Mouse (Mus musculus) right cerebral cortex, postnatal 36 days (tissue): ENCODE results near the gene Olfr58.
"Not testable (repeated sequence)": the region's sequence is repeated elsewhere in the genome, so short reads cannot be mapped to it uniquely, and the experiment has no call there.

ENCODE experiments used
- DNase-seq, 2 experiments: peaks; one replicate each; pipeline ENCODE4 v3.0.0; 2022; ENCODE audit warnings: low spot score in 2 of 2, mixed read lengths in 1 of 2

Gene Olfr58

DNA sequence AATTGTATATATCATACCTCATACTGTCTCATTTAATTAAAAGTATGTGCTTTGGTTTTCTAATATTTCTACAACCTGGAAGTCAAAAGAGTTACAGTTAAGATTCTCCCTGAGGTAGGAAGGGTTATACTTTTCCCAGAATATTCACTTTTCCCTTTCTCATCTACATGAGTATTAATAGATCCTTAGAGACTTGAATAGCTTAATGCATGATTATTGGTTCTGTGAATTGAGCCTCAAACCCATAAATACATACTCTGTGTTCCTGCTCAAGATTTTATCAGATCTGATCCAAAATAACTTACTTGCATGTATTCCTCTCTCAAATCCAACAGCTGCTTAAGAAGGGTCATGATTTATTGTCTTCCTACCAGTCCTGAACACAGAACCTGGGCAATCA, at the start of gene Olfr58:
Gene Olfr58 (plus strand): TSS at position 301 of the 400 bp plus-strand sequence.
- DNase-seq = no peak

DNA sequence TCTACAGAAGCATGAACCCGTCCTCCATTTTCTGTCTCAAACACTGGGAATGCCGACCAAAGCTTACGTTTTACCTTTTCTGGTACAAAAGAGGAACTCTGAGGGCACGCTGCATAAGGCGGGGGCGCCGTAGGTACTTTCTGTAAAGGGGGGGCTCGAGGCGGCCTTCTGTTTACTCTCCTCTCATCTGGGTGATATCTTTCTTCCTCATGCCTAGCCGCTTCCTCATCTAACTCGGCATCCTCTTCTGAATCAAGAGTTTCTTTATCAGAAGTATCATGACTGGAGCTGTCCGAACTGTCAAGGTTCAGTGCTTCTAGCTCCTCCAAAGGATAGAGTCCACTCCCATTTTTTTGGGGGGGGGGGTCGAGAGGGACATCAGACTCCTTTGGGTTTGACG, 10.9 kb upstream of the Olfr58 start:
- no peak for DNase-seq

DNA sequence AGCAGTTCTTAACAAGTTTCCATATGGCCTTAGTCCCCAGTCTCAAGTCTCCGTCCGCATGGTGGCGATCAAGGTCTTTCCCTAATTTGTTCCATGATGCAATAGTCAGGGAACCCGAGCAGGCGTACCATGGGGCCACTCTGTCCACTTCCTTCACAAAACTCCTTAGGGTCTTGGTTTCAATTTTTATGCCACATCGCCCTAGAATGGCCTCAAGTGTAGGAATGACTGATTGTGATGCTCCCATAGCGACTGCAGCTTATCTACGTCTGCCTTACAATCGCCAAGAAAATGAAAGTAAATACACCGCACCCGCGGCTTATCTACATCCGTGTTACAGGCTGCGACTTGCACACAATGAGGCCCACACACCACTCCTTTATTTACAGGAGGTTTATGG, 10.4 kb upstream of the Olfr58 start:
- no peak for DNase-seq

DNA sequence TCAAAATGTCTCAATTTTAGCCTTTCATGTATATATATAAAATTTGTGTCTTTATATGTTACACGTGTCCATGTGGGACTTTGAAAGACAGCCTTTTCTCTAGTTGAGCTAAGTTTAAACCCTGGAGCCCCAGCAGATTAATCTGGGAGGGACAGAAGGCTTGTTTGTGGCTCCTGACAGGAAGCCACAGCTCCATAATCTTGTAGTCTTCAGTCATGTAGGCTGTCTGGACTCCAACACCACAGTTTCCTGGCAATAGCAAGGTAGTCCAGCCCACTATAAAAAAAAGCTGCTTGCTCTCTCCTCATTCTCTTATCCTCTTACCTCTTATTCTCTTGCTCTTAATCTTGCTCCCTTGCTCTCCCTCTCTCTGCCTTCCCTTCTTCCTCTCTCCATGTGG, 22.9 kb downstream of the Olfr58 start:
- DNase-seq = no peak

DNA sequence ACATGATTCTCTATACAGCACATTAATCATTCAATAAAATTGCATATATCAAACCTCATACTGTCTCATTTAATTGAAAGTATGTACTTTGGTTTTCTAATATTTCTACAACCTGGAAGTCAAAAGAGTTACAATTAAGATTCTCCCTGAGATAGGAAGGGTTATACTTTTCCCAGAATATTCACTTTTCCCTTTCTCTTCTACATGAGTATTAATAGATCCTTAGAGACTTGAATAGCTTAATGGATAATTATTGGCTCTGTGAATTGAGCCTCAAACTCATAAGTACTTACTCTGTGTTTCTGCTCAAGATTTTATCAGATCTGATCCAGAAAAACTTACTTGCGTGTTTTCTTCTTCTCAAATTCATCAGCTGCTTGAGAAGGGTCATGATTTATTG, 24.5 kb downstream of the Olfr58 start, which contains the start of gene Olfr859:
Gene Olfr859 (plus strand): TSS at position 301 of the 400 bp plus-strand sequence.
- DNase-seq = not testable (repeated sequence)
